Mouse (Mus musculus) yolk sac, embryonic 10.5 days (tissue): ENCODE data around the gene Bbs4.
A peak's percentile ranks its signal among the peaks of the same experiment; 100 is the strongest.

Experiments
- DNase-seq: peaks from one replicate; pipeline ENCODE4 v3.0.0-alpha.2; 2017; ENCODE audit warnings: low spot score

The Bbs4 gene

DNA sequence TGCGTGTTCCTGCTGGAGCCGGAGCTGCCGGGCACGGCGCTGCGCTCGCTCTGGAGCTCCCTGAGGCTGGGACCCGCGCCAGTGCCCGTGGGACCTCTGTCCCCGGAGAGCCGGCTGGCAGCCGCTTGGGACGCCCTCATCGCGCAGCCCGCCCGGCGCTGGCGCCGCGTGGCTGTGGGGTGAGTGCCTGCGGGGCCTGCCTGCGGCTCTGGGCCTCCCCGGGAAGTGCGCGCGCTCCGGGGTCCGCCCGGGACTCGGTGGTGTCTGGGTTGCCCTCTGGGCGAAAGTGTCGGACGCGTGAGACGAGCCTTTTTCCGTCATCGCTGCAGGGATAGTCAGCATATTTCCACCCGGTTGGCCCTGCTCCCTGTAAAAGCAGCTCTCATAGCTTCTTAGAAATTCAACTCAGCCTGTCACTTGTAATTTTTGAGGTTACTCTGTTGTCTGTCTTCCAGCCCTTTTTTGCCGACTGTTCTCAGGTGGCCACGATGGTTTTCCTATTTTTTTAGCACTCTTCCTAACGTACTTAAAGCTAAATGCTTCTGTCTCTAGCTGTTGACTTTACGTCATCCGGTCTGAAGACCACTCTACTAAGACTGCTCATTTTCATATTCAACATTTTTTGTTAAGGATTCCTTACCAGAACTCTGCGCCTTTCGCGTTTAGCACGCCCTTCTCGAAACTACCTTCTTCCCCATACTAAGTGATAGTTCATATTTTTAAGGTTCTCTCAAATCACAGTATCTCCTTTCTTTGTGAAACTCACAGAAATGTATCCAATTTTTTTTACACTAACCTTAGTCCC is 61.4 kb downstream of the Bbs4 start:
- peak; percentile 25 for DNase-seq

- DNase-seq: peak; percentile 98
Observed at GRCm38 (mm10) chr9:59290957-59291687, 62.2 kb downstream of the Bbs4 start, which contains the start of gene Adpgk. Gene Adpgk (plus strand): TSS chr9:59291558.

GRCm38 (mm10) chr9:59289529-59290115 is 63.7 kb downstream of the Bbs4 start:
- no peak for DNase-seq

GRCm38 (mm10) chr9:59288685-59289410 is 64.5 kb downstream of the Bbs4 start:
- DNase-seq: no peak

DNA sequence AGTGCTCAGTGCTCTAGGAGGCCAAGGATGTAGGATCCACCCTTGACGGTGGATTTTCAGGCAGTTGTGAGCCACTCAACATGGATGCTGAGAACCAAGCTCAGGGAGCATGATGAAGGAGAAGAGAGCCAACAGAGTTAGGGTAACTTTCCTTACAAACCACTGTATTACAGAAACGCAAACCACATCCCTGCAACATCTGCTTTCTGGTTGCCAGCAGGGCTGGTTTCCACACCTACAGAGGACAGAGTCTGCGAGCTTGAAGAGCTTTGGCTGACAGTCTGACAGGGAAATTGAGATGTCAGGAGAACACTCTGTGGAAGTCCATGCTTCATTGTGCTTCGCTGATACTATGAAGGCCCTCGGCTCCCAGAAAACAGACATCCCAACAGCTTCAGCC is 65.2 kb downstream of the Bbs4 start:
- DNase-seq: no peak

DNA sequence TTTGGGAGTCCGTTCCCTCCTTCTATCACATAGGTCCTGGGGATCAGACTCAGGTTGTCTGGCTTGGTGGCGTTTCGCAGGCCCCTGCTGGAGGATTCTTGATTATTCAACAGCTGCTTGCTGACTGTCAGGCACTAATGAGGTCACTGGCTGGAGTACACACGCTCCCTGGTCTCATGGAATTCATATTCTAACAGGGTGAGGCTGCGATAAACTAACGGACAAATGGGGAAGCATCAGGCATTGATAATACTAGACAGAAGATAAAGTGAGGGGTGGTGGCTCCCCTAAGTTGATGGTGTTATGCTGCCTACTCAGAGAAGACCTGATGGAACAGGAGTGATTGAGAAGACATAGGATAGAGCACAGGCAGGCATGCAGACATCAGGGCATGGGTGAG is 67.7 kb downstream of the Bbs4 start:
- DNase-seq: no peak

- DNase-seq: no peak
Observed at GRCm38 (mm10) chr9:59282683-59282986, 70.7 kb downstream of the Bbs4 start.

DNA sequence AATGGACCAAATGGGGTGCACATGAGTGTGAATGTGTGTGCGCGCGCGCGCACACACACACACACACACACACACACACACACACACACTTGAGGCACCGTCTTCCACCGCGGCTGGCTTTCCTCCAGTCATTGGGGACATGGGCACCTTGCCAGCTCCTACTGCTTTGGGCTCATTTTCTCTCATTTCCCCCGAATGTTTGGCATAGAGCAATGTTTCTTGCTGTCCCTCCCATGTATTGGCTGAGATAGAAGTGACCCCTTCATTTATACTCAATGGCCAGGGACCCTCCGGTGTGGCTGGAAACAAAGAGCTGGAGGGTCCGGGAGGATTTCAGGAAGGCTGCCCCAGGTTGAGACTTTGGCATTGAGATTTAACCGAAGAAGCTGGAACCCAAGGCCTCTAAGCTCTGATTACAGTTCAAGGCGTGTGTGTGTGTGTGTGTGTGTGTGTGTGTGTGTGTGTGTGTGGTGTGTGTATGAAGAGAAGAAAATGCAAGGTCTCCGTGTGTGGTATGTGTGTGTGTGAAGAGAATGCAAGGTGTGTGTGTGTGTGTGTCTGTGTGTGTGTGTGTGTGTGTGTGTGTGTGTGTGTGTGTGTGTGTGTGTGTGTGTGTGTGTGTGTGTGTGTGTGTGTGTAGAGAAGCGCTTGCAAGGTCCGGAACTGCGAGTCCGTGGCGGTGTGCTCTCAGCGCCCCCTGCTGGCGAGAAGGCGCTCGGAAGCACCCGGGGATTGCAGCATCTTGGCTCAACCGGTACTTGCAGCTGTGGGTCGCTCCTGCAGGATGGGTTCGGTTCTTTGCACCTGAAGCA is 71.2 kb downstream of the Bbs4 start:
- DNase-seq: peak; percentile 68

DNA sequence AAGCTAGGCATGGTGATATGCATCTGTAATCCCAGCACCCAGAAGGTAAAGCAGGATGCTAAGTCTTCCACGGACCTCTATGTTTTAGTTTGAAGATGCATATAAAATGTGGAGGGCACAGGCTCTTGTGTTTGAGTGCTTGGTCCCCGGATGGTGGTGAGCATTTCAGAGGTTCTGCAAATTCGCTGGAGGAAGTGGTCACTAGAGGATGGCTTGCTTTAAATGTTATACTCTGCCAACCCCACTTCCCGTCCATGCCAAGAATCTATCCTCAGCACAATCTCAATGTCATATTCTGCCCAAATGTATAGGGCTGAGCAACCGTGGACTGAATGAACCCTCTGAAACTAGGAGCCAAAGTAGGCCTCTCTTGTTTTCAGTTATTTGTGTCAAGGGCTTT is 72.4 kb downstream of the Bbs4 start:
- DNase-seq: no peak

GRCm38 (mm10) chr9:59278694-59279093 is 74.6 kb downstream of the Bbs4 start:
- no peak for DNase-seq

- no peak for DNase-seq
Observed at GRCm38 (mm10) chr9:59278199-59278598, 75.1 kb downstream of the Bbs4 start.

GRCm38 (mm10) chr9:59274846-59275455 is 78.4 kb downstream of the Bbs4 start:
- DNase-seq: no peak

DNA sequence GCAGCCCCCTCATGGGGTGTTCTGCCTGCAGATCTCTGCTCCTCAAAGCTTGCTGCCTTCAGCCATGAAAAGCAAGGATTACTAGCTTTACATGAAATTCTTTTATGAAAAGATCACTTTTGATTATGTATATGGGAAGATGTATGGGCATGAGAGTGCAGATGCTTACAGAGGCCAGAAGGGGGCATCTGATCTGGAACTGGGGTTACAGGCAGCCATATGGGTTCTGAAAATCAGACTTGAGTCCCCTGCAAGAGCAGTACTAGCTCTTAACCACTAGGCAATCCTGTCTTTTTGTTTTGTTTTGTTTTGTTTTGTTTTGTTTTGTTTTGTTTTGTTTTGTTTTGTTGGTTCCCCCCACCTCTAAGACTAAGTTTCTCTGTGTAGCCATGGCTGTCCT is 80.1 kb downstream of the Bbs4 start:
- DNase-seq: no peak
